Mouse (Mus musculus) bone marrow, adult 2 months (tissue): ENCODE data around the gene Slit2. TPM values are rescaled to one million over a fixed set of nuclear protein-coding genes. Genes with fewer than 3 reads are reported as not detected.

Experiments used
- H3K27ac ChIP-seq: fragments of 200-500 bp; 2 replicates; pipeline ENCODE4 v1.5.1; 2012; ENCODE audit warnings: low read depth, mild to moderate bottlenecking, control low read depth, inconsistent platforms, low read length; ENCODE audit not compliant: control insufficient read depth, poor library complexity, insufficient read depth
- H3K4me1 ChIP-seq: fragments of 200-500 bp; 2 replicates; pipeline ENCODE4 v1.6.1; 2011; ENCODE audit warnings: low read length; ENCODE audit not compliant: control insufficient read depth, insufficient read depth
- H3K4me3 ChIP-seq: fragments of 200-500 bp; replicated peaks from 2 replicates; pipeline ENCODE3; 2011; ENCODE audit warnings: mild to moderate bottlenecking, low read depth, low read length, control low read depth; ENCODE audit not compliant: control insufficient read depth
- CTCF ChIP-seq: fragments of 200-500 bp; IDR thresholded peaks from 2 replicates; pipeline ENCODE4 v1.5.1; 2011; ENCODE audit warnings: low read length, control low read depth; ENCODE audit not compliant: control insufficient read depth, insufficient read depth
- POLR2A ChIP-seq: fragments of 200-500 bp; IDR thresholded peaks from 2 replicates; pipeline ENCODE4 v1.6.1; 2011; ENCODE audit warnings: low read depth, mild to moderate bottlenecking, control low read depth, low read length, borderline replicate concordance; ENCODE audit not compliant: control insufficient read depth
- WGBS: fragments of 180-500 bp; shearing (Covaris S2); methylation state at CpG from one replicate; pipeline ENCODE4 v1.1.7; 2018; 5-methylcytosine and 5-hydroxymethylcytosine counted together
- polyA plus RNA-seq: library from polyadenylated mRNA; stranded (reverse); fragments of >200 nt; gene quantifications from 2 replicates; pipeline ENCODE4 v1.2.4, GENCODE M21; 2011; ENCODE audit warnings: low replicate concordance; ENCODE audit not compliant: missing spikeins, insufficient read depth, insufficient read length

The Slit2 gene
- polyA plus RNA-seq, 1 experiment = 9.9 TPM

- 74% methylated on average over 4 of the region's 4 CpGs for WGBS
- Histone ChIP-seq H3K4me3 (no peak overlapping the region), H3K27ac (no peak overlapping the region), H3K4me1 (no peaks in the 10 kb centered on the region)
- TF ChIP-seq CTCF = no peak
- TF ChIP-seq POLR2A = no peak
Observed at GRCm38 (mm10) chr5:48320597-48320996, 337.7 kb downstream of the Slit2 start.

- no peak for TF ChIP-seq POLR2A
- Histone ChIP-seq H3K27ac (no peak overlapping the region), H3K4me1 (no peaks in the 10 kb centered on the region), H3K4me3 (no peak overlapping the region)
Observed at GRCm38 (mm10) chr5:48326221-48326620, 343.3 kb downstream of the Slit2 start.

- no peak within 1 kb of the TSS for H3K4me3 ChIP-seq
- TF ChIP-seq POLR2A = no peak
- TF ChIP-seq CTCF = no peak
- H3K4me1 ChIP-seq = no peaks in the 10 kb centered on the region; the same call in 1 of the 2 replicates
- no peak within 1 kb of the TSS for H3K27ac ChIP-seq
- WGBS = 83% methylated on average over 8 of the region's 8 CpGs
Observed at GRCm38 (mm10) chr5:48327652-48328051, 344.7 kb downstream of the Slit2 start, which contains the start of gene 5730480H06Rik. 5730480H06Rik (plus strand) TSS chr5:48327952.

GRCm38 (mm10) chr5:48329751-48330150 lies 346.8 kb downstream of the Slit2 start:
- 75% methylated on average over 2 of the region's 2 CpGs for WGBS
- Histone ChIP-seq H3K4me3 (no peak overlapping the region), H3K27ac (no peak overlapping the region), H3K4me1 (no peaks in the 10 kb centered on the region; the same call in 1 of the 2 replicates)
- TF ChIP-seq POLR2A (no peak), CTCF (no peak)

GRCm38 (mm10) chr5:48330817-48331216 lies 347.9 kb downstream of the Slit2 start:
- H3K4me3 ChIP-seq = no peak overlapping the region
- no peak overlapping the region for H3K27ac ChIP-seq
- no peaks in the 10 kb centered on the region; the same call in 1 of the 2 replicates for H3K4me1 ChIP-seq
- no peak for TF ChIP-seq POLR2A
- TF ChIP-seq CTCF = no peak
- WGBS = 45% methylated on average over 2 of the region's 2 CpGs

- no peaks in the 10 kb centered on the region; the same call in 1 of the 2 replicates for H3K4me1 ChIP-seq
- TF ChIP-seq CTCF (no peak), POLR2A (no peak)
- H3K4me3 ChIP-seq = no peak overlapping the region
- WGBS = 2% methylated on average over 5 of the region's 5 CpGs
- H3K27ac ChIP-seq = no peak overlapping the region
Observed at GRCm38 (mm10) chr5:48331441-48331840, 348.5 kb downstream of the Slit2 start.

- Histone ChIP-seq H3K4me1 (no peaks in the 10 kb centered on the region; the same call in 1 of the 2 replicates), H3K27ac (no peak overlapping the region), H3K4me3 (no peak overlapping the region)
- TF ChIP-seq POLR2A = no peak
- no peak for TF ChIP-seq CTCF
- WGBS = 79% methylated on average over 3 of the region's 3 CpGs
Observed at GRCm38 (mm10) chr5:48333407-48333806, 350.5 kb downstream of the Slit2 start.

- TF ChIP-seq POLR2A (no peak), CTCF (no peak)
- Histone ChIP-seq H3K27ac (no peak overlapping the region), H3K4me1 (no peaks in the 10 kb centered on the region; the same call in 1 of the 2 replicates), H3K4me3 (no peak overlapping the region)
- WGBS = 72% methylated on average over 9 of the region's 9 CpGs
Observed at GRCm38 (mm10) chr5:48333884-48334513, 351.1 kb downstream of the Slit2 start.
